Mouse (Mus musculus): Measurements from ENCODE around the gene Mark2. TPM values are rescaled to one million over a fixed set of nuclear protein-coding genes. Genes with fewer than 3 reads are reported as not detected.

The Mark2 gene
- polyA plus RNA-seq, 1 experiment, result 52.1 TPM

DNA sequence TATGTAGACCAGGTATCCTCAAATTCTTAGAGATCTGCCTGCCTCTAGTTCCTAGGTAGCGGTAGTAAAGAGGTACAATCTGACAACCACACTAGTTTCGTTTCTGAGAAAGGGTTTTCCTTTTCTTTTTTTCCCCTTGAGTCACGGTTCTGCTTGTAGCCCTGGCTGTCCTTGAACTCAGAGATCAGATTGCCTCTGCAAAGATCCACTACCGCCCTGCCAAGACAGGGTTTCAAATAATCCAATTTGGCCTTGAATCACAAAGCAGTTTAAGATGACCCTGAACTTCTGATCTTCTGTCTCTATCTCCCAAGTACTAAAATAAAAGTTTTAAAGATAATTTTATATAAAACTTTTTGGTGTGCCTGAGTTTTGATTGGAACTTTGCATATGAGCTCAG is 23.9 kb downstream of the Mark2 start:
- no peaks in the 10 kb centered on the region for H3K27me3 ChIP-seq (ENCODE audit: control insufficient read depth, insufficient read depth, low read length, poor library complexity, severe bottlenecking)
- TF ChIP-seq EP300 (IDR thresholded peaks at IDR 0.05; ENCODE audit: insufficient read depth, low read depth, low read length) (no peak), POLR2A (IDR thresholded peaks at IDR 0.05; ENCODE audit: insufficient read depth, low read length) (no peak), CTCF (IDR thresholded peaks at IDR 0.05; ENCODE audit: low read depth, low read length) (no peak)
- H3K4me1 ChIP-seq (ENCODE audit: control insufficient read depth, insufficient read depth, low read length), result peaks cover 2% of the 10 kb centered on the region
- no peak overlapping the region for H3K9ac ChIP-seq (ENCODE audit: low read depth, poor library complexity, severe bottlenecking)
- H3K4me3 ChIP-seq (ENCODE audit: low read depth, low read length), result no peak overlapping the region
- no peaks in the 10 kb centered on the region for H3K36me3 ChIP-seq (ENCODE audit: control insufficient read depth, insufficient read depth, low read length, poor library complexity, severe bottlenecking)
- H3K9me3 ChIP-seq (replicated peaks; ENCODE audit: control insufficient read depth, insufficient read depth, low read length, poor library complexity, severe bottlenecking), result no peaks in the 10 kb centered on the region
- H3K27ac ChIP-seq (ENCODE audit: insufficient read depth, low read length), result no peak overlapping the region

- no peak overlapping the region for H3K27ac ChIP-seq (ENCODE audit: insufficient read depth, low read length)
- H3K4me3 ChIP-seq (ENCODE audit: low read depth, low read length), result no peak overlapping the region
- H3K27me3 ChIP-seq (ENCODE audit: control insufficient read depth, insufficient read depth, low read length, poor library complexity, severe bottlenecking), result no peaks in the 10 kb centered on the region
- TF ChIP-seq POLR2A (IDR thresholded peaks at IDR 0.05; ENCODE audit: insufficient read depth, low read length) (no peak), CTCF (IDR thresholded peaks at IDR 0.05; ENCODE audit: low read depth, low read length) (no peak), EP300 (IDR thresholded peaks at IDR 0.05; ENCODE audit: insufficient read depth, low read depth, low read length) (no peak)
- peaks cover 2% of the 10 kb centered on the region for H3K4me1 ChIP-seq (ENCODE audit: control insufficient read depth, insufficient read depth, low read length)
- no peaks in the 10 kb centered on the region for H3K36me3 ChIP-seq (ENCODE audit: control insufficient read depth, insufficient read depth, low read length, poor library complexity, severe bottlenecking)
- no peaks in the 10 kb centered on the region for H3K9me3 ChIP-seq (replicated peaks; ENCODE audit: control insufficient read depth, insufficient read depth, low read length, poor library complexity, severe bottlenecking)
- H3K9ac ChIP-seq (ENCODE audit: low read depth, poor library complexity, severe bottlenecking), result no peak overlapping the region
Observed at GRCm38 (mm10) chr19:7316822-7317221, 24.8 kb downstream of the Mark2 start.

GRCm38 (mm10) chr19:7315587-7315984 is 26.1 kb downstream of the Mark2 start:
- no peak overlapping the region for H3K9ac ChIP-seq (ENCODE audit: low read depth, poor library complexity, severe bottlenecking)
- H3K4me1 ChIP-seq (ENCODE audit: control insufficient read depth, insufficient read depth, low read length), result peaks cover 2% of the 10 kb centered on the region
- no peaks in the 10 kb centered on the region for H3K36me3 ChIP-seq (ENCODE audit: control insufficient read depth, insufficient read depth, low read length, poor library complexity, severe bottlenecking)
- no peak overlapping the region for H3K4me3 ChIP-seq (ENCODE audit: low read depth, low read length)
- H3K27me3 ChIP-seq (ENCODE audit: control insufficient read depth, insufficient read depth, low read length, poor library complexity, severe bottlenecking), result no peaks in the 10 kb centered on the region
- TF ChIP-seq POLR2A (IDR thresholded peaks at IDR 0.05; ENCODE audit: insufficient read depth, low read length) (no peak), CTCF (IDR thresholded peaks at IDR 0.05; ENCODE audit: low read depth, low read length) (no peak), EP300 (IDR thresholded peaks at IDR 0.05; ENCODE audit: insufficient read depth, low read depth, low read length) (no peak)
- no peak overlapping the region for H3K27ac ChIP-seq (ENCODE audit: insufficient read depth, low read length)
- no peaks in the 10 kb centered on the region for H3K9me3 ChIP-seq (replicated peaks; ENCODE audit: control insufficient read depth, insufficient read depth, low read length, poor library complexity, severe bottlenecking)

DNA sequence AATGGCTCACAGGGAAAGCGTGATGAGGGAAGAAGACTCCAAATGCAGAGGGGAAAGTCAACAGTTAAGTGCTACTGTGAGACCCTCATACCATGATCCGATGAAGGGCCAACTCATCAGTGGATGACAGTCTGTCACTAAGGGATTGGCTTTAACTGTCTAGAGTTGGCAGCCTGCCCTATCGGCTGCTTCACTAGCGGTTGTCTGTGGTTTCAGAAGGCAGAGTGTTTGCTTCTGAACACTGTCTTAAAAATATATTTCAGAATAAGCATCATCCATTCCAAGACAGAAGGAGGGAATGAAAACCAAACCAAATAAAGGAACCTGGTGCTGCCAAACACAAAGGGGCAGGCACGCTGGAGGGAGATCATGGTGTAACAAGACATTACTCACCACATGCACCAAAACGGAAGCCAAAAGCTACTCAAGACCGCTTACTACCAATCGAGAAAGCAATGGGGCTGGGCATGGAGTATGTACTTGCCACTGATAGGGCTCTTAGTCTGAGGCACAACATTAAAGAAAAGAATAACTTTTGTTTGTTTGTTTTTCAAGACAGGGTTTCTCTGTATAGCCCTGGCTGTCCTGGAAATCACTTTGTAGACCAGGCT is 26.6 kb downstream of the Mark2 start:
- no peak overlapping the region for H3K4me3 ChIP-seq (ENCODE audit: low read depth, low read length)
- TF ChIP-seq EP300 (IDR thresholded peaks at IDR 0.05; ENCODE audit: insufficient read depth, low read depth, low read length), result no peak
- TF ChIP-seq POLR2A (IDR thresholded peaks at IDR 0.05; ENCODE audit: insufficient read depth, low read length), result no peak
- no peak for TF ChIP-seq CTCF (IDR thresholded peaks at IDR 0.05; ENCODE audit: low read depth, low read length)
- H3K9ac ChIP-seq (ENCODE audit: low read depth, poor library complexity, severe bottlenecking), result no peak overlapping the region
- no peak overlapping the region for H3K27ac ChIP-seq (ENCODE audit: insufficient read depth, low read length)
- no peaks in the 10 kb centered on the region for H3K27me3 ChIP-seq (ENCODE audit: control insufficient read depth, insufficient read depth, low read length, poor library complexity, severe bottlenecking)
- H3K9me3 ChIP-seq (replicated peaks; ENCODE audit: control insufficient read depth, insufficient read depth, low read length, poor library complexity, severe bottlenecking), result no peaks in the 10 kb centered on the region
- H3K4me1 ChIP-seq (ENCODE audit: control insufficient read depth, insufficient read depth, low read length), result peaks cover 2% of the 10 kb centered on the region
- no peaks in the 10 kb centered on the region for H3K36me3 ChIP-seq (ENCODE audit: control insufficient read depth, insufficient read depth, low read length, poor library complexity, severe bottlenecking)

DNA sequence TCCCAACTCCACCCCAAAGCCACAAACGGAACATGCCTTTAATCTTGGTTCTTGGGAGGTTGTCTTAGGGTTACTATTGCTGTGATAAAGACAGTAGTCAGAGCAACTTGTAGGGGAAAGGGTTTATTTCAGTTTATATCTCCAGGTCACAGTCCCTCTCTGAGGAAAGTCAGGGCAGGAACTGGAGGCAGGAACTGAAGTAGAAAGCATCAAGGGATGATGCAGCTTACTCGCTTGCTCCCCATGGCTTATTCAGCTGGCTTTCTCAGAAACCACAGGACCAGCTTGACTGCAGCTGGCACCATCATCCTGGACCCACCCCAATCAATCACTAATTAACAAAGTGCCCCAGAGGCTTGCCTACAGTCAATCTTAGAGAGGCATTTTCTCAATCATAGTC is 28.0 kb downstream of the Mark2 start:
- Histone ChIP-seq H3K36me3 (ENCODE audit: control insufficient read depth, insufficient read depth, low read length, poor library complexity, severe bottlenecking) (no peaks in the 10 kb centered on the region), H3K4me3 (ENCODE audit: low read depth, low read length) (no peak overlapping the region), H3K27me3 (ENCODE audit: control insufficient read depth, insufficient read depth, low read length, poor library complexity, severe bottlenecking) (no peaks in the 10 kb centered on the region), H3K4me1 (ENCODE audit: control insufficient read depth, insufficient read depth, low read length) (peaks cover 2% of the 10 kb centered on the region), H3K9me3 (replicated peaks; ENCODE audit: control insufficient read depth, insufficient read depth, low read length, poor library complexity, severe bottlenecking) (no peaks in the 10 kb centered on the region), H3K9ac (ENCODE audit: low read depth, poor library complexity, severe bottlenecking) (no peak overlapping the region), H3K27ac (ENCODE audit: insufficient read depth, low read length) (no peak overlapping the region)
- no peak for TF ChIP-seq CTCF (IDR thresholded peaks at IDR 0.05; ENCODE audit: low read depth, low read length)
- no peak for TF ChIP-seq POLR2A (IDR thresholded peaks at IDR 0.05; ENCODE audit: insufficient read depth, low read length)
- no peak for TF ChIP-seq EP300 (IDR thresholded peaks at IDR 0.05; ENCODE audit: insufficient read depth, low read depth, low read length)

- Histone ChIP-seq H3K4me3 (ENCODE audit: low read depth, low read length) (no peak overlapping the region), H3K27ac (ENCODE audit: insufficient read depth, low read length) (peak overlapping the region; percentile 70), H3K9me3 (replicated peaks; ENCODE audit: control insufficient read depth, insufficient read depth, low read length, poor library complexity, severe bottlenecking) (no peaks in the 10 kb centered on the region), H3K27me3 (ENCODE audit: control insufficient read depth, insufficient read depth, low read length, poor library complexity, severe bottlenecking) (no peaks in the 10 kb centered on the region), H3K4me1 (ENCODE audit: control insufficient read depth, insufficient read depth, low read length) (peaks cover 9% of the 10 kb centered on the region), H3K9ac (ENCODE audit: low read depth, poor library complexity, severe bottlenecking) (peak overlapping the region; percentile 1; the same call in 1 of the 2 replicates), H3K36me3 (ENCODE audit: control insufficient read depth, insufficient read depth, low read length, poor library complexity, severe bottlenecking) (no peaks in the 10 kb centered on the region)
- TF ChIP-seq POLR2A (IDR thresholded peaks at IDR 0.05; ENCODE audit: insufficient read depth, low read length), result no peak
- no peak for TF ChIP-seq EP300 (IDR thresholded peaks at IDR 0.05; ENCODE audit: insufficient read depth, low read depth, low read length)
- TF ChIP-seq CTCF (IDR thresholded peaks at IDR 0.05; ENCODE audit: low read depth, low read length), result no peak
Observed at GRCm38 (mm10) chr19:7311306-7311705, 30.4 kb downstream of the Mark2 start.
